Mouse (Mus musculus) lung, postnatal 0 days (tissue): ENCODE results near the gene Itgb2.

Source experiments
- CTCF ChIP-seq: IDR thresholded peaks from 2 replicates; pipeline ENCODE4 v1.5.1; 2016; ENCODE audit warnings: antibody characterized with exemption, mild to moderate bottlenecking
- EP300 ChIP-seq: IDR thresholded peaks from 2 replicates; pipeline ENCODE4 v1.6.1; 2016; ENCODE audit warnings: antibody characterized with exemption, mild to moderate bottlenecking, control low read depth

DNA sequence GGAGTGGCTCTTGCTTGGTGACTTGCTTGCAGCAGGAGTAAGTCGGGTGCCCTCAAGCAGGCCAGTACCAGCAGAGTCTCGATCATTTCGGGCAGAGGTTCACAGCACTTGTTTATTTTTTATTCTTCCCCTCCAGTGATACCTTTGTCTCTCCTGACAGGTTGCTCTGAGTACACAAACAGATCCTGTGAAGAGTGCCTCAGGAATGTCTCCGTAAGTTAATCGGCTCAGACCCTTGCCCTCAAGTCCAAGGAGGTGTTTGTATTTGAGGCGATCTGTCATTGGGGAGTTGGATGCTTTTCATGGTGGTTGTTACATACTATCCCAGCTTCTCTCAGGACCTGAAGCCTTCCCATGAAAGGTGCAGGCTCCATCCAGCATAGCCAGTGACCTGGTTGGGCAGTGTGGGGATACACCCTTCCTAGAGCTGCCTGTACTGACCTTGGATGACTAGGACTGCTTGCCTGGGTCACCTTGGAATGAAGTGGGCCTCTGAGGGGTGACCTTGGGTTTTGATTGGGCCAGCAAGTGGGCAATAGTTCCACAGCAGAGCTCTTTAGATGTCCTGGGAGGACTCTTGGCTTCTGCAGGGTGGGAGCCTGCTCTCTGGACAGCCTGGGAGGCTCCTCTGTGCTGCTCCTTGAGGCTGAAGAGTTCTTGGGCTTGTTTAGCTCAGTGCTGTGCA, 57.2 kb downstream of the Itgb2 start:
- TF ChIP-seq CTCF: no peak
- TF ChIP-seq EP300: no peak
